Mouse (Mus musculus): ENCODE results near the gene Itih3. TPM values are rescaled to one million over a fixed set of nuclear protein-coding genes. Genes with fewer than 3 reads are reported as not detected.

The Itih3 gene
- polyA plus RNA-seq, 1 experiment, result not detected

- no peak for TF ChIP-seq GATA1 (IDR thresholded peaks at IDR 0.05; ENCODE audit: low read length)
These were observed 44.5 kb downstream of the Itih3 start, which contains the start of gene Mustn1 for GRCm38 (mm10) chr14:30878958-30879571. TSS of gene Mustn1 (plus strand) at chr14:30879200.

GRCm38 (mm10) chr14:30877827-30878226 is 45.7 kb downstream of the Itih3 start:
- TF ChIP-seq GATA1 (IDR thresholded peaks at IDR 0.05; ENCODE audit: low read length), result no peak

GRCm38 (mm10) chr14:30876451-30876850 is 47.1 kb downstream of the Itih3 start:
- TF ChIP-seq GATA1 (IDR thresholded peaks at IDR 0.05; ENCODE audit: low read length), result no peak

- TF ChIP-seq GATA1 (IDR thresholded peaks at IDR 0.05; ENCODE audit: low read length), result no peak
These were observed 47.6 kb downstream of the Itih3 start for GRCm38 (mm10) chr14:30875955-30876354.

GRCm38 (mm10) chr14:30875130-30875865 is 48.3 kb downstream of the Itih3 start:
- peak; percentile 6 for TF ChIP-seq GATA1 (IDR thresholded peaks at IDR 0.05; ENCODE audit: low read length)

- no peak for TF ChIP-seq GATA1 (IDR thresholded peaks at IDR 0.05; ENCODE audit: low read length)
These were observed 49.4 kb downstream of the Itih3 start for GRCm38 (mm10) chr14:30874095-30874700.

- TF ChIP-seq GATA1 (IDR thresholded peaks at IDR 0.05; ENCODE audit: low read length), result no peak
These were observed 53.1 kb downstream of the Itih3 start for GRCm38 (mm10) chr14:30870206-30871147.

GRCm38 (mm10) chr14:30869391-30869801 is 54.2 kb downstream of the Itih3 start:
- TF ChIP-seq GATA1 (IDR thresholded peaks at IDR 0.05; ENCODE audit: low read length), result no peak

- TF ChIP-seq GATA1 (IDR thresholded peaks at IDR 0.05; ENCODE audit: low read length), result no peak
These were observed 54.7 kb downstream of the Itih3 start for GRCm38 (mm10) chr14:30868826-30869225.

GRCm38 (mm10) chr14:30867042-30867441 is 56.5 kb downstream of the Itih3 start:
- no peak for TF ChIP-seq GATA1 (IDR thresholded peaks at IDR 0.05; ENCODE audit: low read length)

- no peak for TF ChIP-seq GATA1 (IDR thresholded peaks at IDR 0.05; ENCODE audit: low read length)
These were observed 58.2 kb downstream of the Itih3 start for GRCm38 (mm10) chr14:30865311-30865710.

GRCm38 (mm10) chr14:30862368-30862767 is 61.2 kb downstream of the Itih3 start:
- TF ChIP-seq GATA1 (IDR thresholded peaks at IDR 0.05; ENCODE audit: low read length), result no peak

GRCm38 (mm10) chr14:30861421-30862125 is 62.0 kb downstream of the Itih3 start:
- no peak for TF ChIP-seq GATA1 (IDR thresholded peaks at IDR 0.05; ENCODE audit: low read length)

Other genes with a start within 250 kb of the Itih3 start
- gene Sfmbt1, start 208.9 kb downstream of the Itih3 start, polyA plus RNA-seq (2012), result 2.2 and 2.3 TPM in 2 replicates
- 12.2 and 16.5 TPM in 2 replicates for gene Tmem110, start 98.2 kb downstream of the Itih3 start, polyA plus RNA-seq (2012)
- gene Mustn1, start 44.6 kb downstream of the Itih3 start, polyA plus RNA-seq (2012), result 0.08 TPM in 2 replicates
- gene Itih4, start 37.3 kb downstream of the Itih3 start, polyA plus RNA-seq (2012), result not detected in 2 replicates
- not detected in 2 replicates for gene Itih1, start 19.5 kb upstream of the Itih3 start, polyA plus RNA-seq (2012)
- gene Nek4, start 27.6 kb upstream of the Itih3 start, polyA plus RNA-seq (2012), result 6.3 and 7.3 TPM in 2 replicates
- 3.8 and 5.6 TPM in 2 replicates for gene Glt8d1, start 77.6 kb upstream of the Itih3 start, polyA plus RNA-seq (2012)
- 20.9 and 23.5 TPM in 2 replicates for gene Spcs1, start 77.9 kb upstream of the Itih3 start, polyA plus RNA-seq (2012)
- 14.9 and 18.7 TPM in 2 replicates for gene Pbrm1, start 95.4 kb upstream of the Itih3 start, polyA plus RNA-seq (2012)
- gene Gnl3, start 95.4 kb upstream of the Itih3 start, polyA plus RNA-seq (2012), result 18.9 and 25.4 TPM in 2 replicates
- 122 and 131 TPM in 2 replicates for gene Smim4, start 205.2 kb upstream of the Itih3 start, polyA plus RNA-seq (2012)
- gene Nt5dc2, start 207.3 kb upstream of the Itih3 start, polyA plus RNA-seq (2012), result 240 and 457 TPM in 2 replicates
- not detected in 2 replicates for gene Stab1, start 244.9 kb upstream of the Itih3 start, polyA plus RNA-seq (2012)